Mouse (Mus musculus) testis, adult 2 months (tissue): ENCODE data around the gene Rab3b. TPM values are rescaled to one million over a fixed set of nuclear protein-coding genes. Genes with fewer than 3 reads are reported as not detected.

Experiments used
- H3K27ac ChIP-seq: fragments of 200-500 bp; 2 replicates; pipeline ENCODE4 v1.5.1; 2012; ENCODE audit warnings: low read depth, low read length; ENCODE audit not compliant: control insufficient read depth, insufficient read depth
- H3K27me3 ChIP-seq: fragments of 200-500 bp; 2 replicates; pipeline ENCODE4 v1.6.1; 2012; ENCODE audit warnings: mild to moderate bottlenecking, low read length, moderate library complexity; ENCODE audit not compliant: control insufficient read depth, insufficient read depth
- H3K36me3 ChIP-seq: fragments of 200-500 bp; 2 replicates; pipeline ENCODE4 v1.6.1; 2012; ENCODE audit warnings: mild to moderate bottlenecking, low read length; ENCODE audit not compliant: control insufficient read depth, insufficient read depth
- H3K4me1 ChIP-seq: fragments of 200-500 bp; 2 replicates; pipeline ENCODE4 v1.6.1; 2012; ENCODE audit warnings: low read length; ENCODE audit not compliant: control insufficient read depth, insufficient read depth
- H3K4me3 ChIP-seq: fragments of 200-500 bp; 2 replicates; pipeline ENCODE4 v1.5.1; 2012; ENCODE audit warnings: low read depth, mild to moderate bottlenecking, low read length, moderate library complexity, mixed read lengths; ENCODE audit not compliant: control insufficient read depth
- CTCF ChIP-seq: fragments of 200-500 bp; IDR thresholded peaks from 2 replicates; pipeline ENCODE4 v1.5.1; 2012; ENCODE audit warnings: low read depth, mild to moderate bottlenecking, inconsistent platforms, low read length, moderate library complexity; ENCODE audit not compliant: control insufficient read depth, insufficient read depth, insufficient replicate concordance
- POLR2A ChIP-seq: fragments of 200-500 bp; IDR thresholded peaks from 2 replicates; pipeline ENCODE4 v1.6.1; 2012; ENCODE audit warnings: low read depth, mild to moderate bottlenecking, inconsistent platforms, low read length, moderate library complexity; ENCODE audit not compliant: control insufficient read depth
- polyA plus RNA-seq: library from polyadenylated mRNA; depleted of rRNA; stranded (reverse); fragments of >200 nt; gene quantifications from 2 replicates; pipeline ENCODE4 v1.2.3, GENCODE M21; 2012

Gene Rab3b
- polyA plus RNA-seq, 1 experiment: 7.5 TPM

DNA sequence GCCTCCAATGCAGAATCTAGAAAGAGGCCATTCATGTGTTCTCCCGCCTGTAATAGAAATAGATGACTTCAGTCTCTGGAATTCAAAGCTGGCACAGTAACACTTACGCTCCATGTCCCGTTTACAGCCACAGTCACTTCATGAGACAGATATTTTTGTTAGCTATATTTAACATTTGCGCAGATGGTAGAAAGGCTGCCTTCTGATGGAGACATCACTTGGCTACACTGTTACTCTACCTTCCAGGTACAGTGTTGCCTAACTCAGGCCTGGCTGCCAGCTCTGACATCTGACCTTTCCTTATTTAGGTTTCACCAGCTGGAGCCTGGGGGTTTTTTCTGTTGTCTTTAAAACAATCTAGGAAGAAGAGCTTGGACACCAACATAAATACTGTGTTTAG is 40.8 kb upstream of the Rab3b start:
- no peaks in the 10 kb centered on the region for H3K27me3 ChIP-seq
- H3K4me3 ChIP-seq: no peak overlapping the region
- no peak for TF ChIP-seq CTCF
- no peak for TF ChIP-seq POLR2A
- H3K36me3 ChIP-seq: no peaks in the 10 kb centered on the region
- H3K27ac ChIP-seq: no peak overlapping the region
- peaks cover 5% of the 10 kb centered on the region for H3K4me1 ChIP-seq

DNA sequence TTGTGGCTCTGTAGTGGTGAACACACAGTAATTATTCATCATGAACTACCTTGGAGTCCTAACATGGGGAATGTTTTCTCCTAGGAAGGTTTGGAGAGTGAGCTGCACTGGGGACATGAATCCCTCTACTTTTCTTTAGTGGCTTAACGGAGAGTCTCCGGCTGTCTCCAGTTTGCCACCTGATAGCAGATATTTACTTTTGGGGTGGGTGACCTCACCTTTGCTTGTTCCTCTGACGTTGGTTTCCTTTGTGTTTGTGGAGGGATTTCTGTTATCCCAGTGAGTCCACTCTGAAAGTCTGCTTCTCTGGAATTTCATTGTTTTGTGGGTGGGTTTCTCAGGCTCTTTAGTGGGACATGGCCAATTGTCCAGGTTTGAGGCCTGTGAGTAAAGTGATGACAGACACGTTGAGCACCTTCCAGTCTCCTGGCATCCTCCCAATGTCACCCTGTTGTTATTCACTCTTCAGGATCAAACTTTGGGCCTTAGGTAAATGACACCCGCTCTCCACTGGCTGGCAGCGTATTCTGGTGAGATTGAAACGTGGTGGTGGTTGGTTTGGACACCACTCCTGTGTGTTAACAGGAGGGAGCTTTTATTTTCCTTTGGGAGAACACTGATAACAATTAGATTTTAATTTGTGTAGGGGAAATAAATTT is 36.8 kb upstream of the Rab3b start:
- no peaks in the 10 kb centered on the region for H3K27me3 ChIP-seq
- TF ChIP-seq CTCF (no peak), POLR2A (no peak)
- no peak overlapping the region for H3K4me3 ChIP-seq
- H3K4me1 ChIP-seq: no peaks in the 10 kb centered on the region
- H3K27ac ChIP-seq: no peak overlapping the region
- H3K36me3 ChIP-seq: no peaks in the 10 kb centered on the region

DNA sequence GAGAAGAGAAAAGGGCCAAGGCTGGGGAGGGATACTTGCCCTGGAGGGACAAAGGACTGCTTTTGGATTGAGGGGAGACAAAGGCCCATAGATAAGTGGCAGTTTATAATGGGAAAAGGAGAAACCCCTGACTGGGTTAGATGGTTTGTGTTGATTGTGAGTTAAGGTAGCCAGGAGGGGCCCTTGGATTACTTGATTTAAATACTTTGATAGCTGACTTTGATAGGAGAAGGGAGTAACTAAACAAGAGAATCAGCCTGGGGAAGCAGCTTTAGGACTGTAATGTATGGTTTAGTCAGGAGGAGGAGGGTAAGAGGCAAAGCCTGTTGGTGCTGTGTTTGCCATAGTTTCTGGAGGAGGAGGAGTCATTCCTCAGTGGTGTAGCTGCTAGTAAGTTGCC is 35.5 kb upstream of the Rab3b start:
- H3K27me3 ChIP-seq: no peaks in the 10 kb centered on the region
- no peak overlapping the region for H3K27ac ChIP-seq
- peaks cover under 1% of the 10 kb centered on the region for H3K4me1 ChIP-seq
- no peaks in the 10 kb centered on the region for H3K36me3 ChIP-seq
- TF ChIP-seq CTCF (no peak), POLR2A (no peak)
- H3K4me3 ChIP-seq: no peak overlapping the region

DNA sequence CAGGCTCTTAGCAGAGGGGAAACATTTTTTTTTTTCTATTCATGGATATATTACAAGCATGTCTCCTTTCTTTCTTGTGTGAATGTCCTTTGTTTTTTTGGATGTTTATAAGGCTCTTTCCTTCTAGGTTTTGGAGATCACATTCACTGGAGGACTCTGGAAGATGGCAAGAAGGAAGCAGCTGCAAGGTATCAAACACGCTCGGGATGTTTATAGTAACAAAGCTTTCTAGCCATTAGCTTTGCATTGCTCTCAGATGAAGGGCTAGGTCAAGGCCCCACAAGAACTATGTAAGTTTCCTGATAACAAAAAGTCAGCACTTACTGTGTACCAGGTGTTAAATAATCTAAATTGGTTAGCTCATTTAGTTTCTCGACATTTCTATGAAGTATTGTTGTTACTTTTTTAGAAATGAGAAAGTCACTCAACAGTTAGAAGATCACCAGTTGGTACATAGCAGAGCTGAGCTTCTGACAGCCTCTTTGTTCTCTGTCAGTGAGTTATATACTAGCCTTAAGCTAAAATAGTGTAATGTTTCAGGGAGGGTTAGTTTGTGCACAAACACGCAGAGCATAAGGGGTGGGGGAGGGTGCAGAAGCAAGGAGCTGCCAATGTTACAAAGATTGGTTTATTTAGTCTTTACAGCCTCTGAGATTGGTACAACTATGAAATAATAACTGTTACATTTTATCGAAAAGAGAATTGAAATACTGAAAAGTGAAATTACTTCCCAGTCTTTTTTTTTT is 32.9 kb upstream of the Rab3b start:
- Histone ChIP-seq H3K4me3 (no peak overlapping the region), H3K36me3 (no peaks in the 10 kb centered on the region), H3K27ac (no peak overlapping the region), H3K27me3 (no peaks in the 10 kb centered on the region), H3K4me1 (peaks cover 5% of the 10 kb centered on the region)
- TF ChIP-seq CTCF (no peak), POLR2A (no peak)

DNA sequence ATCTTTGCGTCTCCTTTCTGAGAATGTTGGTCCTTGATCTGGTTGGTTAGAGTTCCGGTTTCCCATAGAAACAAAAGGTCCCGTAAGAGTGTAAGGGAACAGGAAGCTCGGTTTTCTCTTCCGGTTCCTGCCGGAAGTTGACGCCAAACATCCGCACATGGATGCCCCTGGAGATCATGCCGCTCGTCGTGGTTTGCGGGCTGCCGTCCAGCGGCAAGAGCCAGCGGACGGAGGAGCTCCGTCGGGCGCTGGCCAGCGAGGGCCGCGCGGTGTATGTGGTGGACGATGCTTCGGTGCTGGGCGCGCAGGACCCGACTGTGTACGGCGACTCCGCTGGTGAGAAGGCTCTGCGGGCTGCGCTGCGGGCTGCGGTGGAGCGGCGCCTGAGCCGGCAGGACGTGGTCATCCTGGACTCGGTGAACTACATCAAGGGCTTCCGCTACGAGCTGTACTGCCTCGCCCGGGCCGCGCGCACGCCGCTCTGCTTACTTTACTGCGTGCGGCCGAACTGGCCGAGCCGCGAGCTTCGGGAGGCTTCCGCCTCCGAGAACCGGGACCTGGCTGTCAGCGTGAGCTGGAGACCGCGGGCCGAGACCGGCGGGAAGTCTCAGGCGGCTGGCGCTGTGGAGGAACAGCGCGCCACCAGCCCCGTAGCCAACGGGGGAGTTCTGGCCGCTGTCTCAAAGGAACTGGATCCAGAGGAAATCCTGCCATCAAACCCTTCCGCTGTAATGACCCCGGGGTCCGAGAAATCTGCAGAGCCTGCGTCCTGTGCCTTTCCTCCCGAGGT is 31.0 kb upstream of the Rab3b start, which contains the start of gene Kti12:
Gene Kti12 (plus strand): TSS at position 71 of the 790 bp plus-strand sequence.
- Histone ChIP-seq H3K4me3 (peak within 1 kb of the TSS; percentile 90), H3K27ac (peak within 1 kb of the TSS; percentile 82), H3K36me3 (no peaks in the 10 kb centered on the region), H3K27me3 (no peaks in the 10 kb centered on the region), H3K4me1 (peaks cover 5% of the 10 kb centered on the region)
- TF ChIP-seq POLR2A (peak; percentile 75), CTCF (no peak)

DNA sequence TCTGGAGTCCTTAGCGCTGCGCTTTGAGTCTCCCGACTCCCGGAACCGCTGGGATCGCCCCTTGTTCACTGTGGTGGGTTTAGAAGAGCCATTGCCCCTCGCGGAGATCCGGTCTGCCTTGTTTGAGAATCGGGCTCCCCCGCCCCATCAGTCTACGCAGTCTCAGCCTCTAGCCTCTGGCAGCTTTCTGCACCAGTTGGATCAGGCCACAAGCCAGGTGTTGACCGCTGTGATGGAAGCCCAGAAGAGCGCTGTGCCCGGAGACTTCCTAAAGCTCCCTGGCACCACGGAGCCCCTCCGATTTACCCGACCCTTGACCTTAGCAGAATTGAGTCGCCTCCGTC is 30.4 kb upstream of the Rab3b start, which contains the start of gene A730015C16Rik:
Gene A730015C16Rik (minus strand): TSS at position 115 of the 344 bp plus-strand sequence.
- H3K27ac ChIP-seq: peak within 1 kb of the TSS; percentile 82
- no peaks in the 10 kb centered on the region for H3K27me3 ChIP-seq
- no peak for TF ChIP-seq POLR2A
- no peak for TF ChIP-seq CTCF
- peak within 1 kb of the TSS; percentile 90 for H3K4me3 ChIP-seq
- no peaks in the 10 kb centered on the region for H3K36me3 ChIP-seq
- H3K4me1 ChIP-seq: peaks cover 5% of the 10 kb centered on the region

DNA sequence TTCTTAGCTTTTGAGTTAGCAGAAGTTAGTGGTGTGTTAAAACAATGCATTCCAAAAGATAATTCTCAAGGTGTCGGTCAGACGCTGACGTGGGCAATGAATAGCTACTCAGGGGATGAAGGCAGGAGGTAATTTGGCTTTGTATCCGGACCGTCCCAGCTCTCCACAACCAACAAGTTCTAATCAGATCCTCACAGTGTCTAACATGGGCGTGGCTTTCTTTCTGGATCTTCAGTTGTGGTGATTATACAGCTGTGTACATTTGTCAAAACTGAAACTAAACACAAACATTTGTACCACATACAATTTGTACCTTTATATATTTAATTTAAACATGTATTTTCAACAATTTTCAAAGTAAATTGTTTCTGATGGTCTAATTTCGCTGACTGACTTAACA is 12.1 kb upstream of the Rab3b start:
- no peaks in the 10 kb centered on the region for H3K27me3 ChIP-seq
- no peak overlapping the region for H3K4me3 ChIP-seq
- no peak for TF ChIP-seq CTCF
- no peak for TF ChIP-seq POLR2A
- H3K27ac ChIP-seq: no peak overlapping the region
- no peaks in the 10 kb centered on the region for H3K4me1 ChIP-seq
- no peaks in the 10 kb centered on the region for H3K36me3 ChIP-seq
